Mouse (Mus musculus) urinary bladder, postnatal 4 days (tissue): ENCODE data around the gene Glis3.

Source experiments
- DNase-seq, 2 experiments: peaks; one replicate each; pipeline ENCODE4 v3.0.0; 2021 to 2022; ENCODE audit warnings: low spot score in 2 of 2

Gene Glis3

DNA sequence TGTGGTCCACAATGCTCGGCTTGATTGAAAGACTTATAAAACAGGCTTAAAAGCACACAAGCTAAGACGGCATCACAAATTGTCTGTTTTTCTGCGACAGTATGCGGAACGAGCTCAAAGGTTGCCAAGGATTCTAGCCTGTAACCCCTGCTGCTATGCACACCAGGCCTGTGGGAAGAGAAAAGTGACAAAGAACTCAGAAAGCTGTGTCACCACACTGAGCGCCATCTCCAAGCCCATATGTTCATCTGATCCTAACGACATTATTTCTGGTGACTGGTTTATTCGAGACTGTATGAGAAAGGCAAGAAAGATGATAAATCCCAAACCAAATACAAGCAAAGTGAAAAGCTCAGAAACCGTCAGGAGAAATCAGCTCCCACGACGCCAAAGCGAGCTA, 144.9 kb downstream of the Glis3 start:
- no peak for DNase-seq

DNA sequence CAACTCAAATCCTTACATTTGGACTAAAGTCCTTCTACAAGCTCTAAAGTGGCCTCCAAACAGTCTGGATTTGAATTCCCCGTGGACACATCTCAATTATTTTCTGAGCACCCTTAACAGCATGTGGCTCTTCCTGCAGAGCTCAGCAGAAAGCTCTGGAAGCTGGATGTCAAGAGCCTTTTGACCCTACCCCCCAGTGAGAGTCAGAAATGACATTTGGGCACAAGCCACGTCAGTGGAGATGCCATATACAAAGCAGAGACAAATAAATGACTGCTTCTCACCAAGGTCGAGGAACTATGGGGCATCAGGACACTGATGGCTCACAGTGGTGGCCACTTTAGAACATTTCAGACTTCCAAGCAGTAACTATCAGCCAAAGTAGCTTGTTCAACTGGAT, 146.3 kb downstream of the Glis3 start:
- no peak for DNase-seq

GRCm38 (mm10) chr19:28531750-28532149, 148.1 kb downstream of the Glis3 start:
- DNase-seq, result no peak

GRCm38 (mm10) chr19:28530846-28531245, 149.0 kb downstream of the Glis3 start:
- no peak for DNase-seq

- DNase-seq, result no peak
Observed at GRCm38 (mm10) chr19:28529006-28529405, 150.9 kb downstream of the Glis3 start.

- DNase-seq, result no peak
Observed at GRCm38 (mm10) chr19:28527446-28527845, 152.4 kb downstream of the Glis3 start.

DNA sequence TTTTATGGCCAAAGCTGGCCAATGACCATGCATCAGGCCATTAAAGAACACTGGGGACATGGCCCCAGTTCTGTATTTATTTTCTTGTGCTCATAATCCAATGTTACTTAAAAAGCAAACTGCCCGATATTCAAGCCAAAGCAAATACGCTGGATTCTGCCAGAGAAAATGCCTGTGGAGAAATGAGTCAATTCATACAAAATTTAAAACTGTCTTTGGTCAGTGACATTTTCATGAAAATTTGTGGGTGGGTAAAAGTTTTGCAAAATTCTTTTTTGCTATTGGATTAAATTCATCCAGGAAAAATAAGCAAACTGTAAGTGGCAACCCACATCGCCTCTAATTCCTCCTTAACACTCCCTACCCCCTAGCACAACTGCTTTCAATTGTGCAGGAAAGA, 154.5 kb downstream of the Glis3 start:
- DNase-seq, result no peak

- DNase-seq, result no peak
Observed at GRCm38 (mm10) chr19:28522289-28522688, 157.6 kb downstream of the Glis3 start.

DNA sequence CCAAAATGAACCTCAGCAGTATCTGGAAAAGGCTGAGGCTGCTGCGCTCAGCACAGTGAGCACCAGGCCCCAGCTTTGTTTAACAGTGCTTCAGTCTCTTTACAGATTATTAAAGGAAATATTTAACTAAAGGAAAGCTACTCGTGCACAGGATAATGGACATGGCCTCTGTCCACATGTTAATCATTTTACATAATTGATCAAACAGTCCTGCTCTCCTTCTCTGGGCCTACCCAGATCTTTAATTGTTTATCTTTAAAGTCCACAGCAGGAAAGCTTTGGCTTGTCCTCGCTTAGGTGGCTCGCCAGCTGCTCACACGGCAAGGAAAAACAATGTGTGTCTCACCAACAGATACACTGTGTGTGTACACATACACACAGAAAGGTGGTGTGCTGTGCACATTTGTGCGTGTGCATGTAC, 159.1 kb downstream of the Glis3 start:
- no peak for DNase-seq

DNA sequence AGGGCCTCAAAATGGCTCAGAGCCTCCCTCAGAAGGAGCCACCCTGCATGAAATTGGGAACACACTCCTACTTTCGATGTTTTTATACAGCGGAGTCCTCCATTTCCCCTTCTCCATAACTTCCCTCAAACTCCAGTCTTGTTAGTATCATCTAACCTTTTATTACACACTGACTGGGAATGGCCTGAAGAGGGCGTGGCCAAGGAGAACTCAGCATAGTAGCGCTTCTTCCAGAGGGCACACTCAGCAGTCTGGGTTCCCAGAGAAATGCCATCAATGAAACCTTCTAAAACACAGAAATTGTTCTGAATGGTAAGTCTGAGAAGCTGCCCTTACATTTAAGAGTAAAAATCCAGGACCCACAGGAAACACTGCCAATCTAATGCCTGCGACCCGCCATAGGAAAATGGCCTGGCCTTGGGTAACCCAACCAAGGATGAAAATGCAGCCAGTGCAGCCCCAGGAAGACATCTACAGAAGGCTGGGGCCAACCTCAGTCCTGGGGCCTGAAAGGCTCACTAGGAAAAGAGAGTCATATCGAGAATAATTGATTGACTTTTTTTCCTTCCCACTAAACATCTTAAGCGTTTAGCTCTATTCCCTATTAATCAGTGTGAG, 159.6 kb downstream of the Glis3 start:
- no peak for DNase-seq

DNA sequence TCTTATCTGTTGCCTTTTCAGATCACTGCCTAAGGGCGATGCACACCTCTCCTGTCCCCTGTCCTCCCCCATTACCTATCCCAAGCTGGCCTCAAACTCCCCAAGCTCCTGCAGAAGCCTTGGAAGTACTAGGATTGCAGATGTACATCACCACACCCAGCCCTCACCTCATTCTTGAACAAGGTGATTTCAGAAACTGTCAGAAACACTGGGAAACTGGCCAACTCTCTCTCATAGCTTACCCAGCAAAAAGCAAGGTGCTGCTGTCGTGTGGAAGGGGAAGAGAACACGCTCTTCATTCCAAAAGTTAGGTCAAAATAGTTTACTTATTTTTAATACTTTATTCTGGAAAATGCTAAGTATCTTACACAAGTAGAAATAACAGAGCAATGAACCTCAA, 160.6 kb downstream of the Glis3 start:
- no peak for DNase-seq

GRCm38 (mm10) chr19:28518846-28519245, 161.0 kb downstream of the Glis3 start:
- no peak for DNase-seq

- no peak for DNase-seq
Observed at GRCm38 (mm10) chr19:28518266-28518665, 161.6 kb downstream of the Glis3 start.

GRCm38 (mm10) chr19:28517464-28518080, 162.3 kb downstream of the Glis3 start:
- no peak for DNase-seq

DNA sequence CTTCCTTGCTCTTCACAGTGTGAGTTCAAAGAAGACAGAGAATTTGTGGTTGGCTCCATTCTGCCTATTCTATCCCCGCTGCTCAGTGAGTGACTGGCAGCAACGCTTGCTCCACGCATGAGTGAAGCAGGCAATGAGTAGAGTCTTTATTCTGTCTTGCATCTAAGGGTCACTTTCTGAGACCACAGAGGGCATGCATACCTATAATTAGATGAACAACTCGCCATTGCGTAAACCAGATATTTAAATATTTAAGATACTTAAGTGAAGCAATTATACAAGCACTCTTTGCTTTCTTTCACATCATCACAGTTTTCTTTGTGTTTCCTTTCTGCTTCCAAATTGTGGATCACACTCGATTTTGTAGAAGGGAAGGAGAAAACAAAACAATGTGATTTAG, 163.4 kb downstream of the Glis3 start:
- DNase-seq, result no peak

- no peak for DNase-seq
Observed at GRCm38 (mm10) chr19:28512475-28512874, 167.4 kb downstream of the Glis3 start.

DNA sequence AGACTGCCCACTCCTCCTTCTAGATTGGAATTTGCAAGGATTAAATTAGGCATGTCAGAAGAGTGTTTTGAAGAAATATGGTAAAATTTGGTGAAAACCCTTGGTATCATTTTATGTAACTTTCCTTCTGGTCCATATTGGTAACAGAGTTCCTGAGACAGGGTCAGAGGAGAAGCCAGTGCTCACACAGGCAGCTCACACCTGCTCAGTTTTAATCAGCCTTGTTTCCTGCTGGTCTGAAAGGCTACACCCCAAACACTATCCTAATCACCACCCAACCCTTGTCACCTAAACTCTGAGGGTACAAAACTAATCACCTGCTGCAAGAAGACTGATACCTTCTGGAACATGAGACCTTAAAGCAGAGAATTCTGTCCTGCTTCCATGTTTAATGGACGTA, 168.0 kb downstream of the Glis3 start:
- DNase-seq, result no peak

DNA sequence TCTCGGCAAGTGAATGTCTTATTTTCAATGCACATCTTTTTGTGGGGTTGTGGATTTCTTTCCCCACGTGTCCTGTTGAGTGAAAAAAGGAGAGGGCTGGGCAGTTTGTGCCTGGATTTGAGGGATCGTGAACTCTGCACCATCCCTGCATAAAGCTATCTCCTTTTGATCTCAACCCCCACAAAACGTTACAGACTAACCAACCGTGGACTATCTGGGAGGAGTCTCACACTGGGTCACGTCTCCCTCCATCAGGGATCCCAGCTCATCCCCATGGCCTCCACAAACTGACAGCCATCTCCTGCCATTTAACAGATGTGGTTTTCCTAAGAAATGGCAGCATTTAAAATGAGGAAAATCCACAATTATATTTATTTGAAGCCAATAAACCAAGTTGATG, 174.5 kb downstream of the Glis3 start:
- DNase-seq, result no peak

GRCm38 (mm10) chr19:28503011-28503410, 176.9 kb downstream of the Glis3 start:
- no peak for DNase-seq

DNA sequence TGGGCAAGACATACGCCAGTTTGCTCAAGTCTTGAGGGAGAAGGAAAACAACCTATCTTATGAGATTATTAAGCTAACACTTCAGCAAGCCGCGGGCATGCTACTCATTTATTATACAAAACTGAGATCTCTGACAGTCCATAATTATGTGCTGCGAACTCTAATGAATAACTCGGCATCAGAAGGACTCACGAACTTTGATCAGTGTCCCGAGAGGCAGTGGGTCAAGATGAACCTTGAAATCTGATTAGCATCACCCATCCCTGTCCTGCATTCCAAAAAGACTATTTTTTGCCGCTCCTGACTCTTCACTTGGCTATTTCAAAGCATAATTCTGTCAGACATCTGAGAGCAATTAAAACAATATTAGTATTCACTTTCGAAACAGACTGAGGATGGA, 178.9 kb downstream of the Glis3 start:
- DNase-seq, result no peak

- DNase-seq, result no peak
Observed at GRCm38 (mm10) chr19:28500505-28500904, 179.4 kb downstream of the Glis3 start.

- DNase-seq, result no peak
Observed at GRCm38 (mm10) chr19:28499786-28500185, 180.1 kb downstream of the Glis3 start.

- DNase-seq, result no peak
Observed at GRCm38 (mm10) chr19:28495926-28496325, 184.0 kb downstream of the Glis3 start.
